Mouse (Mus musculus): ENCODE data around the gene Ldlr. TPM values are rescaled to one million over a fixed set of nuclear protein-coding genes. Genes with fewer than 3 reads are reported as not detected.
"Not testable (repeated sequence)": the region's sequence is repeated elsewhere in the genome, so short reads cannot be mapped to it uniquely, and the experiment has no call there.

The Ldlr gene
- total RNA-seq, 2 experiments from 2014 or later = 3.4 to 3.8 TPM

GRCm38 (mm10) chr9:21784517-21785307, 61.4 kb downstream of the Ldlr start:
- intact Hi-C loops (cut with DNase I) = no loop called here
- DNase-seq = no peak

DNA sequence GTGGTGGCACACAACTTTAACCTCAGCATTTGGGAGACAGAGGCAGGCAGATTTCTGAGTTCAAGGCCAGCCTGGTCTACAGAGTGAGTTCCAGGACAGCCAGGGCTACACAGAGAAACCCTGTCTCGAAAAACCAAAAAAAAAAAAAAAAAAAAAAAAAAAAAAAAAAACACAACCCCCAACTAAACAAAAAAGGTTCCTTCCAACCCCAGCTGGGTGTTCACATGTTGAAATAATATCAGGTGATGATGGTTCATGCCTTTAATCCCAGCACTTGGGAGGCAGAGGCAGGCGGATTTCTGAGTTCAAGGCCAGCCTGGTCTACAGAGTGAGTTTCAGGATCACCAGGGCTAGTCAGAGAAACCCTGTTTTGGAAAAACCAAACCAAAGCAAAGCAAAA, 63.0 kb downstream of the Ldlr start:
- intact Hi-C loops (cut with DNase I) = loop anchor here (2.0 kb wide), 1 partner anchor 18 kb away; no protein-coding TSS in a partner anchor
- not testable (repeated sequence) for DNase-seq

DNA sequence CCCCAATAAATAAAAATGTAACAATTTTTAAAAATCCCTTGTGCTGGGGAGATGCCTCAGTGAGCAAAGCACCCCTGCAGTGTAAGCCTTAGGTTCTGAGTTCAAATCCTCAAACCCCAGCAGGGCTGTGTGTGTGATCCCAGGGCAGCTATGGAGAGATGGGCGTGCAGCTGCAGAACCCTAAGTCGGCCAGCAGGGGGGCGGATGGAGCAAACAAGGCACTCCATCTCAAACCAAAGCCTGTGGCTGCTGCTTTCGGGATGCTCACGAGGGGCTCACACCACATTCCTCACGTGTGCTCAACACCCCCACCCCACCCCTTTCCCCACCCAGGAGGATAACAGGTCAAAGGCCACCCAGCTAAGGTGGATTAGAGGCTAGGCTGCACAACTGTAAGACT, 63.6 kb downstream of the Ldlr start:
- intact Hi-C loops (cut with DNase I) = loop anchor here (1.0 to 2.0 kb wide), 2 partner anchors 18 to 82 kb away; no protein-coding TSS in a partner anchor

GRCm38 (mm10) chr9:21787654-21788053, 64.4 kb downstream of the Ldlr start:
- intact Hi-C loops (cut with DNase I) = loop anchor here (1.0 to 2.0 kb wide), 2 partner anchors 17 to 82 kb away; no protein-coding TSS in a partner anchor
- DNase-seq = no peak

More for the DNA sequence above, 63.6 kb downstream of the Ldlr start:
- peak; percentile 80 to 81 for DNase-seq

GRCm38 (mm10) chr9:21788234-21788633, 65.0 kb downstream of the Ldlr start:
- DNase-seq = no peak
- intact Hi-C loops (cut with DNase I) = no loop called here

GRCm38 (mm10) chr9:21791861-21792260, 68.6 kb downstream of the Ldlr start:
- peak; percentile 72 for DNase-seq
- intact Hi-C loops (cut with DNase I) = no loop called here

GRCm38 (mm10) chr9:21792644-21793043, 69.4 kb downstream of the Ldlr start:
- intact Hi-C loops (cut with DNase I) = no loop called here
- peak in 1 of 2 experiments; percentile 54 for DNase-seq

DNA sequence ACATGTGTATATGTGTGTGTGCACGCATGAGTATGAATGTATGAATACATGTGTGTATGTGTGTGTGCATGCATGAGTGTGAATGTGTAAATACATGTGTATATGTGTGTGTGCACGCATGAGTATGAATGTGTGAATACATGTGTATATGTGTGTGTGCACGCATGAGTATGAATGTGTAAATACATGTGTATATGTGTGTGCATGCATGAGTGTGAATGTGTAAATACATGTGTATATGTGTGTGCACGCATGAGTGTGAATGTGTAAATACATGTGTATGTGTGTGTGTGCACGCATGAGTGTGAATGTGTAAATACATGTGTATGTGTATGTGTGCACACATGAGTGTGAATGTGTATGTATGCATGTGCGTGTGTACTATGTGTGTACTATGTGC, 70.2 kb downstream of the Ldlr start:
- DNase-seq; intact Hi-C loops (cut with DNase I): not testable (repeated sequence)

- intact Hi-C loops (cut with DNase I) = no loop called here
- DNase-seq = no peak
These were observed 71.1 kb downstream of the Ldlr start for GRCm38 (mm10) chr9:21794344-21794834.

DNA sequence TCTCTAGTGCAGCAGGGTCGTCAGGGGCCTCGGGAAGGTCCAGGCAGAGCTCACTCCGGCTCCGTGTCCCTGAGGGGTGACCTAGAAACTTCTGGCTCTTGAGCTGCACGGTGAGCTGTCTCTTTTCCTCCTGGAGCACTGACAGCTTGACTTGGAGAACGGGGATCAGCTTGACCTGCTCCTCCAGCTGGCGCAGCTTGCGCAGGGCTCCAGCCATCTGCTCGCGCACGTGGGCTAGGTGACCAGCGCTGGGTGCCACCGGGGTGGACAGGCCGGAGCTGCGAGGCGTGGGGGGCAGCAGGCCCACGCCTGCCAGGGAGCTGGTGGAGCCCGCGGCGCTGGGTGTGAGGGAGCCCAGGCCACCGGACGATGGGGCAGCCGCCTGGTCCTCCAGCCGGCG, 71.6 kb downstream of the Ldlr start:
- intact Hi-C loops (cut with DNase I) = no loop called here
- no peak for DNase-seq

DNA sequence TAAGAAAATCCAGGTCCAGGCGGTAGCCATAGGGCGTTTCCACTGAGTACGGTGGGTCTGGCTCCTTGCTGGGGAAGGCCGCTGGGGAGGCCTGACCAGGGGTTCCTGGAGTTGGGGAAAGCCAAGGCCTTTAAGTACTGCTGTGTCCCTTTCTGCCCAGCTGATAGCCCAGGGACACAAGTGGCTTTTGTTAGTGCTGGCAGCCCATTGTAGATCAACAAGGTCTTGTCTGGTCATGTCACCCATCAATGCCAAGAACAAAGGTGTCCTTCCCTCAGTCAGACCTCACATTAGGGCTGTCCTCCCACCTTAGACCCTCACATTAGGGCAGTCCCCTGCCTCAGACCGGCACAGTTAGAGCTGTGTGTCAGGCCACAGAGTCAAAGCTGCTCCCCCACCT, 72.3 kb downstream of the Ldlr start:
- intact Hi-C loops (cut with DNase I) = no loop called here
- no peak for DNase-seq

- no peak for DNase-seq
- intact Hi-C loops (cut with DNase I) = loop anchor here (2.0 kb wide), 1 partner anchor 27 kb away; no protein-coding TSS in a partner anchor
These were observed 73.0 kb downstream of the Ldlr start for GRCm38 (mm10) chr9:21796259-21796658.

DNA sequence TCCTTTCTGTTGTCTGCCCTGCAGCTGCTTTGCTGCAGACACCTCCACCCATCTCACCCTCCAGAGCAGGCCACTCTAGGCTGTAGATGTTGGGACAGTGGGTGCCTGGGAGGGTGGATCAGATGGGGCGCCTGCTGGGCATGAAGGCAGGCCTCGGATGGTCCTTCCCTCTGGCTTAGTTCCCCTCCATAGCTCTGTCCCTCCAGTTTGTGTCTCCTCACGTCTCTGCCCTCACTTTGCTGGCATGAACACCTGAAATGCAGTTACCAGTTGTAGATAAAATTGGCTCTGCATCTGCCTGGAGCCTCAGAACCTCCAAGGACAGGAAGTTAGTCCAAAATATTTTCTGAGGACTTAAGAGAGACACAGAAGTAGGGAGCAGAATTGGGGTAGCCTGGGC, 73.6 kb downstream of the Ldlr start:
- no peak for DNase-seq
- intact Hi-C loops (cut with DNase I) = loop anchor here (2.0 kb wide), 1 partner anchor 28 kb away; no protein-coding TSS in a partner anchor

GRCm38 (mm10) chr9:21797921-21798344, 74.7 kb downstream of the Ldlr start:
- intact Hi-C loops (cut with DNase I) = loop anchor here (2.0 kb wide), 1 partner anchor 29 kb away; no protein-coding TSS in a partner anchor
- peak; percentile 83 to 86 for DNase-seq

DNA sequence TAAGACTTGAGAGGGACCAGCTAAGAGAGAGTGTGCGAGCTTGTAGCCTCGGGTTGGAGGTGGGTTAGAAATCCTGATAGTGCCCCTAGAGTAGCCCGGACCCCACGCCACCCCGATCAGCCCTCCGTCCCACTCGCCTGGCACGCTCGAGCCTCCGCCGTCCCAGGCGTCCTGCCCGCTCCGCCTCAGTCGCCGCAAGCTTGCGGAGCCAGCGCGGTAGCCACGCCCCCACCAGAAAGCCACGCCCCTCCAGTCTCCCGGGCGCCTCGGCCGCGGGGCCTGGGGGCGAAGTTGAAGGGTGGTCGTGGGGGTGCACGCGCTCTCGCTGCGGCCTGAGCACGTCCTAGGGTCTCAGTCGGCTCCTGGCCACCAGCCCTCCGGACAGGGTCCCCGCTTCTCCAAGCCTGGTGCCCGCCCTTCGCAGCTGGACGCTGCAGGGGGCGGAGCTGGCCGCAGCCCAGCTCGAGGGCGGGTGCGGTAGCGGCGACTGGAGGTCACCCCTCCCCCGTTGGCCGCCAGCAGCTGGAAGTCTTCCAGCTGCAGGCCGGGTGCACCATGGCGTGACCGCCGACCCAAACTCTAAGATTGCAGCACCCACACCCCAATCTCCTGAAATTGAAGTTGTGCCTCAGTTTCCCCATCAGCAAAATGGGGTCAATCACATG, 75.2 kb downstream of the Ldlr start, which contains the start of gene Kank2:
Kank2 (minus strand) TSS at position 400 of the 665 bp plus-strand sequence.
- intact Hi-C loops (cut with DNase I) = no loop called here
- DNase-seq = peak; percentile 93 to 96

DNA sequence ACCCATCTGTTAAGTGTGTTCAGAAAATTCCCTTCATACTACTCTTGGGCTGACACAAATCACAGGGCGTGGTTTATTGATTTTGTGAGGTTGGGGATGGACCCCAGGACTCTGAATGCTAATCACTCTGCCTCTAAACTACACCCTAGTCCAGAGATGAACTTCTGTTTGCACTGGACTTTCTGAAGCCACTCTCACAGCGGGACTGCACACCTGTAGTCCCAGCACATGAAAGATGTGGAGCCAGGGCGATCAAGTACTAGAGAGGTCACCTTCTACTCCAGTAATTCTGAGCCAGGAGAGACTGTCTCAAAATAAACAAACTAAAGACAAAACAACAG, 75.7 kb downstream of the Ldlr start:
- intact Hi-C loops (cut with DNase I) = no loop called here
- no peak for DNase-seq

Other genes with a start within 250 kb of the Ldlr start
- gene Tmed1, start 213.2 kb upstream of the Ldlr start, total RNA-seq (2021) = 10 to 100 TPM; 40.7 to 44.5 TPM
- 1 to 10 TPM; 2.1 TPM for gene AB124611, start 197.3 kb upstream of the Ldlr start, total RNA-seq (2021)
- 10 to 100 TPM; 50.3 to 54.2 TPM for gene Carm1, start 176.6 kb upstream of the Ldlr start, total RNA-seq (2021)
- 10 to 100 TPM; 49.4 to 50.7 TPM for gene Timm29, start 130.8 kb upstream of the Ldlr start, total RNA-seq (2021)
- gene Yipf2, start 130.7 kb upstream of the Ldlr start, total RNA-seq (2021) = 1 to 10 TPM; 6.6 to 7.0 TPM
- 10 to 100 TPM; 46.5 to 51.6 TPM for gene Smarca4, start 107.3 kb upstream of the Ldlr start, total RNA-seq (2021)
- 1 to 10 TPM; 4.7 to 6.5 TPM for gene Spc24, start 36.8 kb downstream of the Ldlr start, total RNA-seq (2021)
- gene Kank2, start 75.3 kb downstream of the Ldlr start, total RNA-seq (2021) = 10 to 100 TPM; 52.6 to 53.3 TPM
- gene Angptl8, start 112.0 kb downstream of the Ldlr start, total RNA-seq (2021) = not detected
- gene Dock6, start 129.2 kb downstream of the Ldlr start, total RNA-seq (2021) = 10 to 100 TPM; 46.1 to 57.3 TPM
- gene Rab3d, start 194.7 kb downstream of the Ldlr start, total RNA-seq (2021) = 1 to 10 TPM; 8.2 to 9.7 TPM
- 1 to 10 TPM; 1.1 to 1.6 TPM for gene Ccdc159, start 204.0 kb downstream of the Ldlr start, total RNA-seq (2021)
- 10 to 100 TPM; 22.7 to 27.6 TPM for gene Tmem205, start 204.1 kb downstream of the Ldlr start, total RNA-seq (2021)
- 1 to 10 TPM; 1.8 to 2.0 TPM for gene Plppr2, start 213.6 kb downstream of the Ldlr start, total RNA-seq (2021)
- 1 to 10 TPM; 6.1 to 7.0 TPM for gene Swsap1, start 232.3 kb downstream of the Ldlr start, total RNA-seq (2021)
- 1 to 10 TPM; 1.6 to 2.5 TPM for gene Epor, start 240.0 kb downstream of the Ldlr start, total RNA-seq (2021)